Mouse (Mus musculus): ENCODE results near the gene Hadha. TPM values are rescaled to one million over a fixed set of nuclear protein-coding genes. Genes with fewer than 3 reads are reported as not detected.

Hadha gene
- 10 to 100 TPM; 61.0 to 71.5 TPM for total RNA-seq (2021)

GRCm38 (mm10) chr5:30154474-30155394 lies at the start of gene Hadha, which contains the start of gene Hadhb:
TSS of gene Hadha (minus strand) at chr5:30155162.
TSS of gene Hadhb (plus strand) at chr5:30155248.
- intact Hi-C loops (cut with DNase I) = no loop called here
- DNase-seq (ENCODE audit: low spot score in 2 of 2) = peak; percentile 94 to 95

DNA sequence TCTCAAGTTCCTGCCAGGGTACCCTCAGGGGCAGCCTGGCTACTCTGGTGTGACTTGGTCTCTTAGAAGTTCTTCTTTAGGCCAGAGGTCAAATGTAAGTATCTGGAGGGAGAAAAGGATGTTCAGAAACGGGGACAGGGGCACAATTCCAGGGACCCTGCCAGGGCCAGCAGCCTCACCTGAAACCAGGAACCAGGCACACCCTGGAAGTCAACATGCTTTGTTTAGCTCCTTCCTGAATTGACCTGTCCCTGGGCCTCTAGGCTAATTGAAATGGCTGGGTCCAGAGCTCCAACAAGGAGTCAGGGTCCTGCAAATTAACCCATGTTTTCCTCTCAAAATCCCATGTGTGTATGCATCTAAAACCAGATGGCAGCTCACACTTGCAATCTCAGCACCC lies 49.5 kb upstream of the Hadha start:
- intact Hi-C loops (cut with DNase I) = no loop called here
- no peak for DNase-seq (ENCODE audit: low spot score in 2 of 2)

DNA sequence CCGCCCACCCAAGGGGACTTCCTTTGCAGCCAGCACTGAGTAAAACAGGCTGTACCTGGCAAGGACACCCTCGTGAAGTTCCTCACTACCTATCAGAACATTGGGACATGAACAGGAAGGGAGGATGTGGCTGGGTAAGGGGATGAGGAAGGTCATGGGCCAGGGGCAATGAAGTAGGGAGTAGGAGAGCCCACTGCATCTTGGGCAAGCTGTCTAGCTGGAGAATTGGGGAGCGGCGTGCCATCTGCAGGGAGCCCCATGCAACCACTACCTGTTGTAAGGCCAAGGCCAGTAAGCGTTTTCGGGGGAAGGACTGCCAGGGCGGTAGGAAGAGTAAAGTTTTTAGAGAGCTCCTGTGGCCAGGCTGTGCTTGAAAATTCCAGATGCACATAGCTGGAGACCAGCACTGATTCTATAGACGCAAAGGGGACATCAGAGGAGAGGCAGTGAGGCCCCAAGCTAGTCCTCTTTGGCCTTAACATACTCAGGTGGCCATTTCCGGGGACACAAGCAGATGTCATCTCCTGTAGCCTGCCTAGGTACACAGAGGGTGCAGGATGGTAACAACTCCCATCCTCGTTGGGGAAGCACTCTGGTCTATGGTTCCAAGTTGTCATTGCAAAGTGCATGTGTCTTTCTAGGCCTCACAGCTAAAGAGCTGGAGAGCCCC lies 48.4 kb upstream of the Hadha start:
- intact Hi-C loops (cut with DNase I) = no loop called here
- DNase-seq (ENCODE audit: low spot score in 2 of 2) = no peak

DNA sequence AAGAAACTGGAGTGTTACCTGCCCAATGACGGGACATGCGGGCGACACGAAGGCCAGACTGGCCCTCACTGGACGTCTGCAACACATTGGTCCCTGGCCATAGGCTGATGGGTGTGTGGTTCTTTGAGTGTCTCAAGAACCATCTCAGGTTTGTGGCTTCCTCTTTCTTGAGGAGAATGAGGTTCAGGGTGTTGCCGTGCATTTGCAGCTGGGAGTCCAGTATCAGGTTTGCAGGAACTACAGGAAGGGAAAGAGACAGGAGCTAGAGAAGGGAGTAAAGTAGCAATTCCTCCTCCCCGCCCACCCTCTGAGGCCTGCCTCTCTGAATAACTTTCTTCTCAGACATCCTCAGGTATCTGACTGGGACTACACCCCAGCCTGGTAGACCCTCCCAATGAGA lies 47.3 kb upstream of the Hadha start:
- intact Hi-C loops (cut with DNase I) = no loop called here
- DNase-seq (ENCODE audit: low spot score in 2 of 2) = no peak

DNA sequence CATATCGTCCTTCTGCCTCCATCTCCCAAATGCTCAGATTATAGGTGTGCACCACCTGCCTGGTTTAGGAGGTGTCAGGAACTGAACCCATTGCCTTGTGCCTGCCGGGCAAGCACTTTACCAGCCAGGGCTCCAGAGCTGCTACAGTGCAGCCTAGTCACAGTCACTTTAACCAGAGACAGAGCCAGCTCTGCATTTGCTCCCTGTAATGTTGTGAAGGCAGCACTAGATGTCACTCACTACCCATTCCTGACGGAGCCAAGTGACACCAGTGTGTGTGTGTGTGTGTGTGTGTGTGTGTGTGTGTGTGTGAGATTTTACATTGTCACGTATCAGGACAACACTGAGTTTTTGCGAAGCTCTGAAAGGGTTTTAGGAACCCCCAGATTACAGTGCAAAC lies 46.6 kb upstream of the Hadha start:
- intact Hi-C loops (cut with DNase I) = no loop called here

DNA sequence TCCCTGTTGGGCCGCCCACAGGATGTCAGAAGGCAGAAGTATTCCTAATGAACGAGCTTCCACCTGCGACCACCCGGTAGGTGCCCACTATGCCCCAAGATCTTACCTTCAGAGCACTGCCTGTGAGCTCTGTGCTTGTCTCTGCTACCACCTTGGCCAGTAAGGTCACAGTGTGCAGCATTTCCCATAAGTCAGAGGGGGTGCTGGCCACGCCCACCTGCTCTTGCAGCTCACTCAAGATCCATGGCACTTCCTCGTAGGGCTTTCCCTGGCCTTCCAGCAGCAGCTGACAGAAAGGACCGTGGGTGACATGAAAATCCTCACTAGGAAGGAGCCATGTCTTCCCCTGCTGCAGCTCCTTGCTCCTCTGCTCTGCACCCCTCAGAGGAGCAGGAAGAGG lies 43.3 kb upstream of the Hadha start:
- DNase-seq (ENCODE audit: low spot score in 2 of 2) = no peak
- intact Hi-C loops (cut with DNase I) = no loop called here

More for the DNA sequence above, 46.6 kb upstream of the Hadha start:
- DNase-seq (ENCODE audit: low spot score in 2 of 2) = peak; percentile 43 to 66

GRCm38 (mm10) chr5:30195340-30195739 lies 40.4 kb upstream of the Hadha start:
- intact Hi-C loops (cut with DNase I) = no loop called here
- DNase-seq (ENCODE audit: low spot score in 2 of 2) = no peak

- intact Hi-C loops (cut with DNase I) = no loop called here
- DNase-seq (ENCODE audit: low spot score in 2 of 2) = no peak
Observed at GRCm38 (mm10) chr5:30192452-30192851, 37.5 kb upstream of the Hadha start.

- intact Hi-C loops (cut with DNase I) = no loop called here
Observed at GRCm38 (mm10) chr5:30187687-30188485, 32.9 kb upstream of the Hadha start.

GRCm38 (mm10) chr5:30175811-30176210 lies 20.8 kb upstream of the Hadha start:
- intact Hi-C loops (cut with DNase I) = no loop called here
- no peak for DNase-seq (ENCODE audit: low spot score in 2 of 2)

More at GRCm38 (mm10) chr5:30187687-30188485, 32.9 kb upstream of the Hadha start:
- DNase-seq (ENCODE audit: low spot score in 2 of 2) = no peak

GRCm38 (mm10) chr5:30172931-30173692 lies 18.1 kb upstream of the Hadha start:
- DNase-seq (ENCODE audit: low spot score in 2 of 2) = no peak
- intact Hi-C loops (cut with DNase I) = no loop called here

DNA sequence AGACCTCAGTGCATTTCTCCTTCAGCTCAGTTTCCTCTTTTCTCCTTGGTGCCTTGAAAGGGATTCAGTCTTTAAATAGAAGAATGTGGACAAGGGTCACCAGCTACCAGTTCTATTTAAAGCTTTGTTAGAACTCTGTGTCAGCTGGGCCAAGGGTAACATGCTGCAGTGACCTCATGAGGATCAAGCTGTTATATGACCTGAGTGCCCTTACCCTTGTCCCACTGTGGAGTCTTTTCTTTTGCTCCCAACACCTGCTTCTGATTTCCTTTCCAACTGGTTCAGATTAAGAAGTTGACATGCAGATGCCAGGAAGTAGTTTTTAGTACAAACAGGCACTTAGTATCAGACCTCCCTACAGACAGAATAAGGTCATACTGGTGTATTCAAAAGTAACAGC lies 17.2 kb upstream of the Hadha start:
- intact Hi-C loops (cut with DNase I) = no loop called here
- DNase-seq (ENCODE audit: low spot score in 2 of 2) = no peak

GRCm38 (mm10) chr5:30170303-30170940 lies 15.5 kb upstream of the Hadha start:
- intact Hi-C loops (cut with DNase I) = no loop called here
- no peak for DNase-seq (ENCODE audit: low spot score in 2 of 2)

- DNase-seq (ENCODE audit: low spot score in 2 of 2) = no peak
- intact Hi-C loops (cut with DNase I) = no loop called here
Observed at GRCm38 (mm10) chr5:30165234-30165946, 10.4 kb upstream of the Hadha start.

DNA sequence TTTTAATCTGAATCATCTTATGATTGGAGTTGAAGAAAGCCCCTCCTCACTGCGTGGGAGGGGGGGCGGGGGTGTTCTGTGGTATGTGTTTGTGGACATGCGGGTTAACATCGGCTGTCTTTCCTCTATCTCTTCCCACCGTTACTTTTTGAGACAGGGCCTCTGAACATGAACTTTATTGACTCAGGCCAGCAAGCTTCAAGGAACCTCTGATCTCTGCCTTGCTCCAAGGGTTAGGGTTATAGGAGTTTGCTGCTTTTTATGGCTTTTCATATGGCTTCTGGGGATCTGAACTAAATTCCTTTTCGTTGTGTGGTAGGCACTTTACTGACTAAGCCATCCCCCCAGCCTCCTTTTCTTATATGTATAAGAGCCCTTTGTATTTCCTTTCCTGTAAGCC lies 7.4 kb upstream of the Hadha start:
- no peak for DNase-seq (ENCODE audit: low spot score in 2 of 2)
- intact Hi-C loops (cut with DNase I) = no loop called here

- intact Hi-C loops (cut with DNase I) = no loop called here
- DNase-seq (ENCODE audit: low spot score in 2 of 2) = no peak
Observed at GRCm38 (mm10) chr5:30161836-30162235, 6.9 kb upstream of the Hadha start.

GRCm38 (mm10) chr5:30159601-30160000 lies 4.6 kb upstream of the Hadha start:
- intact Hi-C loops (cut with DNase I) = no loop called here
- no peak for DNase-seq (ENCODE audit: low spot score in 2 of 2)

Data from left cerebral cortex, postnatal 25 days (tissue).